Mouse (Mus musculus) gonadal fat pad, adult 2 months (tissue): ENCODE measurements around the gene Myo3b. TPM values are rescaled to one million over a fixed set of nuclear protein-coding genes. Genes with fewer than 3 reads are reported as not detected.

Experiments used
- DNase-seq: peaks from one replicate; pipeline ENCODE4 v3.0.0-alpha.2; 2012; ENCODE audit warnings: low read depth
- polyA plus RNA-seq: library from polyadenylated mRNA; depleted of rRNA; stranded (reverse); fragments of >200 nt; gene quantifications from 2 replicates; pipeline ENCODE4 v1.2.3, GENCODE M21; 2012

Myo3b gene
- polyA plus RNA-seq, 1 experiment = 24.4 TPM

DNA sequence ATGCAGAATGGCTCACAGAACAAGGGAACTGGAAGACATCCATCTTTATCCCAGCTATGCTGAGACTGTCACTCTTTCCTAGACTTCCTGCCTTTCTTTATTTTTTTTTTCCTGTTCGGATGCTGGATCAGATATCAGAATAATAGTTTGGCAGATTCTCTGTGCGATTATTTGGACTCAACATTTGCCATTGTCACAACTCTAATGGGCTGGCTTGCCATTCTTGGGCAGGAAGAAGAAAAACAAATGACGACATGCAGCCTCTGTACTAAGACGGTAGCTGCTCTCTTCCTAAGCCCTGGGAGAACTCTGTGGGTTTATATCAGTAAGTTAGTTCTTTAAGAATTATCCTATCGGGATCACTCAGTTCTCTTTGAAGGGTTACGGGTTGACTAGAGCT, 89.7 kb downstream of the Myo3b start:
- DNase-seq = no peak

GRCm38 (mm10) chr2:70129566-70129965, 90.6 kb downstream of the Myo3b start:
- DNase-seq = no peak

- no peak for DNase-seq
These were observed 94.4 kb downstream of the Myo3b start for GRCm38 (mm10) chr2:70133281-70133680.

GRCm38 (mm10) chr2:70137226-70137998, 98.5 kb downstream of the Myo3b start:
- no peak for DNase-seq

- no peak for DNase-seq
These were observed 104.7 kb downstream of the Myo3b start for GRCm38 (mm10) chr2:70143543-70144188.

- DNase-seq = no peak
These were observed 108.2 kb downstream of the Myo3b start for GRCm38 (mm10) chr2:70146993-70147581.

DNA sequence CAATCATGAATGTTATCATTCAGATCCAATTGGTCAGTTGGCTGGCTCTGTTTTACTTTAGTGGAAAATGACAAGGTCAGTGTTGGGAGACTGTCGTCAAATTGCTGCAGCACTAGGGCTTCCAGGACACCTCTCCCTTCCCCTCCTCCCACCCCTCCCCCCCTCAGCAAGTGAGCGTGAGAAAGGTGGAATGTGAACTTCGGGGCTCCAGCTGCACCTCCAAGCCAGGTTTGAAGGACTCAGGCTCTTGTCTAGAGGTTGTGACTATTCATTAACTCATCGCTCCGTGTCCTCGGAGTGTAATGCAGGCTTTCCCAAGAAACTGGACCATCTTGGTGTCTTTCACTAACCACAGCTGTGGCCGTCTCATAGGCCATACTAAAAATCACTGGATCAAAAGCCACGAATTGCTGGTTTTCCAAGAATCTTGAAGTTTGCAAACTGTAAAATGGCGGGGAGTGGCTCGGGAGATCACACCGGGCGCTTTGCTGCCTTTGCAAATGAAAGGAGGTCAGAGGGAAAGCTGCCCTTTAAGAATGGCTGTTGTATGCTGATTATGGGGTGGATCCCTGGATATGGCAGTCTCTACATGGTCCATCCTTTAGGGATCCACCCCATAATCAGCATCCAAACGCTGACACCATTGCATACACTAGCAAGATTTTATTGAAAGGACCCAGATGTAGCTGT, 110.0 kb downstream of the Myo3b start:
- DNase-seq = no peak

DNA sequence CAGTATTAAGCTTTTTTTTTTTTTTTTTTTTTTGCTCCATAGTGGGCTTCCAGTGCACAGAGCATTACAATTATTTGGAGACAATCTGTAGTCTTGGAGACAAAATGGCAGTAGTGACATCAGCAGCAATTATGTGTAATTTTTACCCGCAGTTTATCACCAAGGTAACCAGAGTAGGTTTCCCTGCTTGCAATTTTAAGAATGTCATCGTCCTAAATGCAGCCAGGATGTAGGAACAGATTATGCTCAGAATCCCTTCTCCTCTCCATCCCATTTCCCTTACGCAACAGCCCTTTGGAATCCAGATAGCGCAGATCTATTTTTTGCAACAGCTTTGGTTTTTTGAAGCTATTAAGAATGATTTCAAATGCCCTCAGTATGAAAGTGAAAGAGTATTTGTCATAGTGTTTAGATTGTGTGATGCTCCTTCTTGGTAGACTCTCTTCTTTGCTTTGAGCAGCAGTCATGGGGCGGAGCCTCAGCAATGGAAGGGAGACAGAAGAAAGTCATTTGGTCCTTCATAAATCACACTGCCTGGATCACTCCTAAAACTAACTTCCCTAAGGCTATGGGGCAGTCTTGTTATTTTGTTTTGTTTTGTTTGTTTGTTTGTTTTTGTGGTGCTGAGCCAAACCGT, 111.6 kb downstream of the Myo3b start:
- DNase-seq = no peak

DNA sequence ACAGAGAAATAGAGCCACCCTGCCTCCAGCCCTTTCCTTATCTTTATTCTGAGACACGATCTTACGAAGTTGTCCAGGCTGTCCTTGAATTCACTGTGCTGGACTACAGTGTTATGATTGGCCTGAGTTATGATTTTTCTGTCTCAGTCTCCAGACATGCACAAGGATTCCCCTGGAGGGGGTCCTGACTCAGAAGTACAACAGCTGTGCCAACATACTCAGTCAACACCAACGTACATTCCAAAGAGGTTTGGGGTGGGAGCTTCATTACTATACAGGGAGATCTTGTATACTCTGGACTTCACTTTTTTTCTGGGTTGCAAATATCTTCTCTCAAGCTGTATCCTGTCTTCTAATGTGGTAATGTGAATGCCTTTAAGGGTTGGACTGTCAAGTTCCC, 113.0 kb downstream of the Myo3b start:
- no peak for DNase-seq

DNA sequence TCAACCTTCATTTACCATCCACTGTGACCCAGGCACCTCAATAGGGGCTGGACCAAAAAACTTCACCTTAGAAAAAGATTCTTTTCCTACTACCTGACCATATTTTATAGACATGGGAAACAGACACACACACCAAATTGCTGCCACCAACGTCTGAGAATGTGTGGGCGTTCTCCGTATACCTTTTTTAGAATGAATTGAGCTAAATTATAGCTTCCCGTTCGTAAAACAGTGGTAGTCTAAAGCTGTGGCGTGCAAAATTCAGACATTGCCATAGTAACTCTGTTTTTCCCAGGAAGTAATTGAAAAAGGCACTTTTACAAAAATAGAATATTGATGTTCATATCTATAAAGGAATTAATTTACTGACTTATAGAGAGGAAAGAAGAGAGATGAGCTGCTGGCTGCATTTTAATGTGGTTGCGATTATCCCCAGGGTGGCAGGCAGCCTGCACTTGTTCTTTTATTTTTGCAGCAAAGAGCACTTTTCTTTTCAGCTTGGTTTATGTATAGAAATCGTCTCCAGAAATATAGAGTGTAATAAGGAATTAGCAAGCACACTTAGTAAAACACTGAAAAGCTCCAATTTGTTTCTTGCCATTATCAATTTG, 116.4 kb downstream of the Myo3b start:
- no peak for DNase-seq

DNA sequence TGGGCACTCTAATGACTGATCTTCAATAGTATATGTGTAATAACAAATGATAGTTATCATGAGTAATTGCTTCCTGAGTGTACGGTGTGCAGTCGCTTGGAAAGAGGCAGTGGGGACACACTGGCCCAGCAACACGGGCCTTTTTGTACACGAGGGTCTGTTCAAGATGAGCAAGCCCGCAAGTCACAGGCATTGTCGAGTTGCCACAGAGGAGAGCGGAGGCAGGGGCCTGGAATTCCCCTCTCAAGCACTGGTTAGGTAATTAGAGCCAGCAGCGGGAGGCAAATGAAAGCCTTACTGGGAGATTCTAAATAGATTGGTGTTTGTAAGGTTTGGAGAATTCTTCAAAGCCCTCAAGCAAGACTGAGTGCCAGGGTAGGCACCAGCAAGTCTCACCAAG, 120.6 kb downstream of the Myo3b start:
- DNase-seq = no peak

DNA sequence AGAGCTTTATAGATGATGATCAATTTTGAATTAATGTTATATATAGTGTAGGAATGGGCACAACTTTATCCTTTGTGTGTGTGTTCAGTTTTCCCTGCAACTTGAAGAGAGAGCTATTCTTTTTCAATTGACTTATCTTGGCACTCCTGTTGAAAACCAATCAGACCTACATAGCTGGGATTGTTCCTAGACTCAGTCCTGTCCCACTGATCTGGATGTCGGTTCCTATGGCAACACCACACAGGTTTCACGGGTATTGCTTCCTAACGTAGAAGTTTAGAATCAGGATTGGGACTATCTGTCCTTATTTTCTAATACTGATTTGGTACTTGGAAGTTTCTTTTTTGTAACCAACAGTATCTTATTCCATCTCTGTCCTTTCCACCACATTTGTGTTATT, 127.3 kb downstream of the Myo3b start:
- no peak for DNase-seq

- no peak for DNase-seq
These were observed 129.3 kb downstream of the Myo3b start for GRCm38 (mm10) chr2:70167944-70168935.

DNA sequence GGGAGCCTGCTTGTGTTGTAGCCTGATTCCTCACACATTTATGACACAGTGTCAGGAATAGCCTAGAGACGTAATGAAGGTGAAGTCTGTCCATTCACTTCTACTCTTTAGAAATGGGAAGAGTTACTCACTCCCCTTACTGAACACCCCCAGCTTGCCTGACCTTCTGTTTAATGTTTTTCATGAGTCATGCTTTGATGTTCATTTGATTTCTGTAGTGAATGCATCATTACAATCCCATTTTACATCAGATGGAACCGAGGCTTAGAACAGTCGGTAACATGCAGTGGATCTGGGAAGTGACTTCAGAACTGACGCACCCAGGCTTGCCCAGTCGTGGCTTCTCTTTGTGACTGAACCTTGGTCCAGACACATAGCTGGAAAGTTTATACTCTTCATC, 131.5 kb downstream of the Myo3b start:
- no peak for DNase-seq

- DNase-seq = no peak
These were observed 138.1 kb downstream of the Myo3b start for GRCm38 (mm10) chr2:70176823-70177708.

GRCm38 (mm10) chr2:70177709-70178030, 138.7 kb downstream of the Myo3b start:
- DNase-seq = no peak

- no peak for DNase-seq
These were observed 139.3 kb downstream of the Myo3b start for GRCm38 (mm10) chr2:70178241-70178640.

- DNase-seq = no peak
These were observed 143.3 kb downstream of the Myo3b start for GRCm38 (mm10) chr2:70182150-70182670.

GRCm38 (mm10) chr2:70187040-70187439, 148.1 kb downstream of the Myo3b start:
- no peak for DNase-seq
